Mouse (Mus musculus): ENCODE data around the gene Ly6g6c. TPM values are rescaled to one million over a fixed set of nuclear protein-coding genes. Genes with fewer than 3 reads are reported as not detected.

The Ly6g6c gene
- polyA plus RNA-seq, 1 experiment: not detected

- H3K4me1 ChIP-seq (ENCODE audit: control insufficient read depth, insufficient read depth, low read length): peaks cover 33% of the 10 kb centered on the region
- peak overlapping the region; percentile 47; the same call in 1 of the 2 replicates for H3K27ac ChIP-seq (ENCODE audit: insufficient read depth, low read depth, low read length)
- peak overlapping the region; percentile 47 for H3K4me3 ChIP-seq (ENCODE audit: insufficient read depth, low read depth, low read length)
- TF ChIP-seq CTCF (IDR thresholded peaks at IDR 0.05; ENCODE audit: insufficient read depth, low read depth, low read length) (no peak), POLR2A (IDR thresholded peaks at IDR 0.05; ENCODE audit: insufficient read depth, low read depth, low read length) (no peak)
- 12% methylated on average over 27 of the region's 27 CpGs for WGBS
These were observed 14.9 kb upstream of the Ly6g6c start for GRCm38 (mm10) chr17:35050126-35050750.

DNA sequence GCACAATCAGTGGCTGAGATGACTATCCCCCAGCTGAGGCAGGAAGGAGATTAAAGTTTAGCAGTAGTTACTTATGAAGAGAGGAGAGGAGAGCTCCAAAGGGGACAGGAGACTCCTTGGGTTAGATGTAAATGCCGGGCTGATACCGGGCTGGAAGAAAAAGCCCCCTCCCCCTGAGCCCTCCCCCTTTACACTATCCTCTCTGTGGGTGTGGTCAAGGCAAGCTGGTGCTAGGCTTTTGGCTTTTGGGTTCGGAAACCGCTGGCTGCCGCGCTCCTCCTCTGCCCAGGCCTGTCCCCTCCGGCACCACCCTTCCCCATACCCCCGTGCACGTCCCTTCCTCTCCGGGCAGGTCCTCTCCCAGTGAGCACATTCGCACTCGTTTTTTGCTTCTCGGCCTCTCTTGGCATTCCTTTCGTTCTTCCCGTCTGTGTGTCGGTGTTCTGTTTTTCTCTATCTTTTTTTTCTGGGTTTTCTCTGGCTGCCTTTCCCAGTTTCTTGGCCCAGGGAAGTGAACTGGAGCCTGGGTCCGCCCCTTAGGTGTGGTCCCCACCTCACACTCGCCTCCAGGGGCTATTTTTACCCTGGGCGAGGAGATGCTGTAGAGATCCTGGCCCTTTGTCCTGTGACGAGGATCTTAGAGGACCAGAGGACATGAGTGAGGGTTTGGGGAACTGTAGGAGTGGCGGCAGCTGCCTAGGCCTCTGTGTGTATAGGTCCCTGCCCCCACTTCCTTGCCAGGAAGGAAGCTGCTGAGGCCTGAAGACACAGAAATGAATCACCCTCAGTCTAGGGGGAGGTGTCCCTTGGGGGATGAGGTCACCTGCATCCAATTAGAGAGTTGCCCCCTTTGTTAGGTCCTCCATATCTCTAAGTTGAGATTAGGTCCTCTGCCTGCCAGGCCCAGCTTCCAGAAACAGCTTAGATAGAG is 13.8 kb upstream of the Ly6g6c start:
- peak overlapping the region; percentile 41 for H3K27ac ChIP-seq (ENCODE audit: insufficient read depth, low read depth, low read length)
- peak overlapping the region; percentile 47 for H3K4me3 ChIP-seq (ENCODE audit: insufficient read depth, low read depth, low read length)
- 25% methylated on average over 21 of the region's 21 CpGs for WGBS
- no peak for TF ChIP-seq CTCF (IDR thresholded peaks at IDR 0.05; ENCODE audit: insufficient read depth, low read depth, low read length)
- TF ChIP-seq POLR2A (IDR thresholded peaks at IDR 0.05; ENCODE audit: insufficient read depth, low read depth, low read length): no peak
- H3K4me1 ChIP-seq (ENCODE audit: control insufficient read depth, insufficient read depth, low read length): peaks cover 27% of the 10 kb centered on the region

GRCm38 (mm10) chr17:35052271-35052798 is 12.9 kb upstream of the Ly6g6c start:
- WGBS: 79% methylated on average over 12 of the region's 12 CpGs
- Histone ChIP-seq H3K4me1 (ENCODE audit: control insufficient read depth, insufficient read depth, low read length) (peaks cover 24% of the 10 kb centered on the region), H3K4me3 (ENCODE audit: insufficient read depth, low read depth, low read length) (no peak overlapping the region), H3K27ac (ENCODE audit: insufficient read depth, low read depth, low read length) (0 out of 2 replicates have a peak overlapping the region, but pooled peaks have one; percentile 41)
- no peak for TF ChIP-seq POLR2A (IDR thresholded peaks at IDR 0.05; ENCODE audit: insufficient read depth, low read depth, low read length)
- no peak for TF ChIP-seq CTCF (IDR thresholded peaks at IDR 0.05; ENCODE audit: insufficient read depth, low read depth, low read length)

DNA sequence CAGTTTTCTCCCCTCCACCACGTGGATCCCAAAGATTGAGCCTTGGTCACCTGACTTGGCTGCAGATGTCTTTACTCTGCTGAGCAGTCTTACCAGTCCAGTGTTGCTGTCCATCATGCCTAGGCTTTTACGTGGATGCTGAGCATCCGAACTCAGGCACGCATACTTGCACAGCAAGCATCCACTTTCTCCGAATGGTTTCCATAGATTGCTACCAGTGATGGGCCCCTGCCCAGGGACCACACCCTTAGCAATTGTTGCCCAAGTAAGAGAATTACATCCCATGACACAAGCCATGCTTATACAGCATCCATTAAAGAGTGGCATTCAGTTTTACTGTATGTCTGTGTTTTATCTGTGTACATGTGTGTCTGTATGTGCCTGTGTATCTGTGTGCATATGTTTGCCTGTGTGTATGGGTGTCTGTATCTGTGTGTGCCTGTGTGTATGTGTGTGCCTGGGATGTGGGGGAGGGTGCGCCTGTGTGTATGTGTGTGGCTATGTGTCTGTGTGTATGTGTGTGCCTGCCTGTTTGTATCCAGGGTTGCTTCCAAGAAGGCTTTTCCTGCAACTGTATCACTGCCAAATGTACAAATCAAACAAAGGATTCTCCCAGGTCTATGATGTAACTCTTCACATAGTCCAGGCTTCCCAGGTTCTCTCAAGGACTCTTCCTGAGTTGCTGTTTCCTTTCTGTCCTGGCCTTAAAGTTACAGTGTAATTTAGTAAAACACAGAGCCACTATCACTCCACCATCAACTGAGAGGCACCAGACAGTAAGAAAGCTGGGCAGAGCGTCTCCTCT is 9.3 kb upstream of the Ly6g6c start:
- WGBS: 94% methylated on average over 7 of the region's 7 CpGs
- Histone ChIP-seq H3K4me1 (ENCODE audit: control insufficient read depth, insufficient read depth, low read length) (peaks cover 20% of the 10 kb centered on the region), H3K4me3 (ENCODE audit: insufficient read depth, low read depth, low read length) (no peak overlapping the region), H3K27ac (ENCODE audit: insufficient read depth, low read depth, low read length) (no peak overlapping the region)
- TF ChIP-seq POLR2A (IDR thresholded peaks at IDR 0.05; ENCODE audit: insufficient read depth, low read depth, low read length) (no peak), CTCF (IDR thresholded peaks at IDR 0.05; ENCODE audit: insufficient read depth, low read depth, low read length) (no peak)

DNA sequence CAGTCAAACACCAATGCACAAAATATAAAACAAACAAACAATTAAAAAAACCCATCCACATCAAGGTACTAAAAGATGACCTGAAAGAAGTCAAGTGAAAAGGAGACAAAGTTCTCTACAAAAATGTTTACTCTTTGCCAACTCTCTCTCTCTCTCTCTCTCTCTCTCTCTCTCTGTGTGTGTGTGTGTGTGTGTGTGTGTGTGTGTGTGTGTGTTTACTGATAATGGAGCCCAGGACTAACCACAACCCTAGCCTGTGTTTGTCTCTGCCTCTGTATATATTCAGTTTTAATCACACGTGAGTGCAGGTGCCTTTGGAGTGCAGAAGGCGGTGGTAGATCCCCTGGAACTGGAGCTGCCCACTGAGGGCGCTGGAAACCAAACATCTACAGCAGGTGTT is 8.1 kb upstream of the Ly6g6c start:
- 91% methylated on average over 3 of the region's 3 CpGs for WGBS
- TF ChIP-seq CTCF (IDR thresholded peaks at IDR 0.05; ENCODE audit: insufficient read depth, low read depth, low read length): no peak
- no peak for TF ChIP-seq POLR2A (IDR thresholded peaks at IDR 0.05; ENCODE audit: insufficient read depth, low read depth, low read length)
- Histone ChIP-seq H3K27ac (ENCODE audit: insufficient read depth, low read depth, low read length) (no peak overlapping the region), H3K4me3 (ENCODE audit: insufficient read depth, low read depth, low read length) (no peak overlapping the region), H3K4me1 (ENCODE audit: control insufficient read depth, insufficient read depth, low read length) (peaks cover 12% of the 10 kb centered on the region; the same call in 1 of the 2 replicates)

DNA sequence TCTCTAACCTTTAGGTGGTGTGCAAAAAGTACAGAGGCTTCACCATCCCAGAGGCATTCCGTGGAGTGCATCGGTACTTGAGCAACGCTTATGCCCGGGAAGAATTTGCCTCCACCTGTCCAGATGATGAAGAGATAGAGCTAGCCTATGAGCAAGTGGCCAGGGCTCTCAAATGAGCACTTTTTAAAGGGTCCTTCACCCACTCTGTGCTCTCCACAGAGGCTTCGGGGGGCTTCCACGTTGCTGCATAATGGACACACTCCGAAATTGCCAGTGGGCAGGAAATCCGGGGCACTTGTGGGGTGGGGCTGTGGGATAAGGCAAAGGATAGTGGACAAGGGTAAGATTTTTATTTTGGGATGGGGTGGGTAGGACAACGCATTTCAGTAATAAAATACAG is 6.9 kb upstream of the Ly6g6c start:
- WGBS: 71% methylated on average over 9 of the region's 9 CpGs
- Histone ChIP-seq H3K4me3 (ENCODE audit: insufficient read depth, low read depth, low read length) (no peak overlapping the region), H3K27ac (ENCODE audit: insufficient read depth, low read depth, low read length) (no peak overlapping the region), H3K4me1 (ENCODE audit: control insufficient read depth, insufficient read depth, low read length) (peaks cover 10% of the 10 kb centered on the region; the same call in 1 of the 2 replicates)
- TF ChIP-seq POLR2A (IDR thresholded peaks at IDR 0.05; ENCODE audit: insufficient read depth, low read depth, low read length) (no peak), CTCF (IDR thresholded peaks at IDR 0.05; ENCODE audit: insufficient read depth, low read depth, low read length) (no peak)

GRCm38 (mm10) chr17:35058911-35059892 is 6.0 kb upstream of the Ly6g6c start, which contains the start of gene Ddah2:
Ddah2 (plus strand) TSS chr17:35059035.
- Histone ChIP-seq H3K4me3 (ENCODE audit: insufficient read depth, low read depth, low read length) (peak within 1 kb of the TSS; percentile 78), H3K27ac (ENCODE audit: insufficient read depth, low read depth, low read length) (peak within 1 kb of the TSS; percentile 4; the same call in 1 of the 2 replicates), H3K4me1 (ENCODE audit: control insufficient read depth, insufficient read depth, low read length) (peaks cover 10% of the 10 kb centered on the region; the same call in 1 of the 2 replicates)
- TF ChIP-seq POLR2A (IDR thresholded peaks at IDR 0.05; ENCODE audit: insufficient read depth, low read depth, low read length): no peak; the same call in 1 of the 2 replicates
- peak; percentile 86 for TF ChIP-seq CTCF (IDR thresholded peaks at IDR 0.05; ENCODE audit: insufficient read depth, low read depth, low read length)
- WGBS: under 1% methylated on average over 57 of the region's 57 CpGs
